Mouse (Mus musculus) MN1 (cell line): Measurements from ENCODE around the gene Smpd3.
A peak's percentile ranks its signal among the peaks of the same experiment; 100 is the strongest.

ENCODE experiments used
- DNase-seq: peaks from one replicate; pipeline ENCODE4 v3.0.0-alpha.2; 2016; ENCODE audit warnings: low spot score

Gene Smpd3

DNA sequence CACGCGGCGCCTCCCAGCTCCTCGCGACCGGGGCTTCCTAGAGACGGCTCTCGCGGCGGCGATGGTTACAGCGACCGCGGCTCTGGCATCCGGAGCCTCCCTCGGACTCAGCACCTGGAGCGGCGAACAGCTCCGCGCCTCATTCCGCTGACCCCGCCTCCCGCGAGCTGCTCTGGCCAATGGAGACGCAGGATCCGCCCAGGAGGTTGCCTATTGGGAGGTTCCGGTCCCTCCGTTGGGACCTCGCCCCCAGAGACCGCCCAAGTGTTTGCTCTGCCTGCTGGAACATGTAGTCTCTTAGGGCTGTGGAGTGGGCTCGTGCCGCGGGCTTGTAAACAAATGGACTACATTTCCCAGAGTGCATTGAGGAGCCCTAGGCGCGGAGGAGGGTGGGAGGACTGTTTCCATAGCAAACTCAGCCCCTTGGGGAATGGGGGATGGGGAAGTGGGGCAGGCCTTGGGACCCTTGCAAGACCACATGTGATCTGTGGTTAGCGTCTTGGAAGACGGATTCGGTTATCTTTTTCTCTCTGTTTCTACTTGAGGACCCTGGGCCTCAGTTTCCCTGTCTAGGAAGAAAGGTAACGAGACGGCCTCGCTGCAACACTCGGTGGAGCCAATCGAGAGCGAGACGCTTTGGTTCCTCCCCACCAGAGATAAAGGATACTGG is at the start of gene Smpd3:
Gene Smpd3, minus strand, starts transcription at position 137 of the 670 bp plus-strand sequence.
- peak; percentile 100 for DNase-seq

- no peak for DNase-seq
Observed at GRCm38 (mm10) chr8:106381026-106381425, 43.2 kb upstream of the Smpd3 start.

GRCm38 (mm10) chr8:106379357-106379756 is 41.6 kb upstream of the Smpd3 start:
- DNase-seq, result no peak

- peak; percentile 36 for DNase-seq
Observed at GRCm38 (mm10) chr8:106378501-106379048, 40.8 kb upstream of the Smpd3 start.

- DNase-seq, result peak; percentile 74
Observed at GRCm38 (mm10) chr8:106376862-106377261, 39.1 kb upstream of the Smpd3 start.

GRCm38 (mm10) chr8:106375957-106376356 is 38.2 kb upstream of the Smpd3 start:
- DNase-seq, result no peak

DNA sequence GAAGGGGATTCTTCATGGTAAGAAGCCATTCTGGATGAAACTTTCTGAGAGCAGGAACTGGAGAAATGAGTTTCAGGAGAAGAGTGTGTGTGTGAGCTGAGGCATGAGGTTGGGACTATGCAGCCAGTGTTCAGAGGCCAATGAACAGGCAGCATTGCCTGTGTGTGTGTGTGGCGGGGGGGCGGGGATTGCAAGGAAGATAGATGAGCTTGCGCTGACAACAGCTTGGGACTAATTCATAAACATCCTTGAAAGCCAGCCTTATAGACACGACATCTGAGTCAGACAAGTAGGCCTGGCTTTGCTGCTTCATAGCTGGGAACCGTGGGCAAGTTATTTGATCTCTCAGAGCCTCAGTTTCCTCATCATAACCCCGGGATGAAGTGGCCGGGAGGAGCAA is 31.3 kb upstream of the Smpd3 start:
- no peak for DNase-seq

- no peak for DNase-seq
Observed at GRCm38 (mm10) chr8:106368501-106368900, 30.7 kb upstream of the Smpd3 start.

DNA sequence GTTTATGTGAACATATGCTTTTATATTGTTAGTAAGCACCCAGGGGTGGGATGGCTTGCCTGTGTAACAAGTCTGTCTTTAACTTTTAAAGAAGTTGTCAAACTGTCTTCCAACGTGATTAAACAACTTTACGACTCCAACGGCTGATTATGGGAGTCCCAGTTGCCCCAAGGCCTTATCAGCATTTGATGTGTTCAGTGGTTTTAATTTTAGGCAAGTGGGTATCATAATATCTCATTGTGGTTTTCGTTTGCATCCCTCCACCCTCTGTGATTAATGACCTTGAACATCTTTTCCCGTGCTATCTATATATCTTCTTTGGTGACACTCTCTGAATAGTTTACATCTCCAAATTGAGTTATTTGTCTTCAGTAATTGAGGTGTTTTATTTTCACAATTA is 27.0 kb upstream of the Smpd3 start:
- no peak for DNase-seq

GRCm38 (mm10) chr8:106364278-106364677 is 26.5 kb upstream of the Smpd3 start:
- no peak for DNase-seq

- no peak for DNase-seq
Observed at GRCm38 (mm10) chr8:106363321-106363720, 25.5 kb upstream of the Smpd3 start.

- DNase-seq, result peak; percentile 79
Observed at GRCm38 (mm10) chr8:106359650-106360338, 22.0 kb upstream of the Smpd3 start.

- no peak for DNase-seq
Observed at GRCm38 (mm10) chr8:106351135-106351534, 13.3 kb upstream of the Smpd3 start.

- peak; percentile 70 for DNase-seq
Observed at GRCm38 (mm10) chr8:106349398-106349797, 11.6 kb upstream of the Smpd3 start.

- DNase-seq, result peak; percentile 73
Observed at GRCm38 (mm10) chr8:106346123-106346522, 8.3 kb upstream of the Smpd3 start.

DNA sequence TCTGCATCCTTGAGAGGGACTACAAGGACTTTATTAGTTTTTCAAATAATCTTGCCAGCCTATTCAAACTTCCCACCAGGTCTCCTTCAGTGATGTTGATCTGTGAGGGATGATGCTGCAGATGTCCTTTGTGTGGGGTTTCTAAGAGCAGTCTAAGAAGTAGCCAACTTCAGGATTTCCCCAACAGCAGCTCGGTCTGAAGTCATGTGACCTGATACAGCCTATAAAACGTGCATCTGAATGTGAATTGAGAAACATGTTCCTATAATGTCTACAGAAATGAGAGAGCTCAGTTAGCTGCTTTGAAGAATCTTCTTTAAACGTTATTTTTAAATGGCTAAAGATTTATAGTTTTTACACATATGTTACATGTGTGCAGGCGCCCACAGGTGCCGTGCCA is 5.7 kb upstream of the Smpd3 start:
- DNase-seq, result no peak

GRCm38 (mm10) chr8:106342828-106343227 is 5.0 kb upstream of the Smpd3 start:
- peak; percentile 66 for DNase-seq

- peak; percentile 55 for DNase-seq
Observed at GRCm38 (mm10) chr8:106338741-106339209, 987 bp upstream of the Smpd3 start.

DNA sequence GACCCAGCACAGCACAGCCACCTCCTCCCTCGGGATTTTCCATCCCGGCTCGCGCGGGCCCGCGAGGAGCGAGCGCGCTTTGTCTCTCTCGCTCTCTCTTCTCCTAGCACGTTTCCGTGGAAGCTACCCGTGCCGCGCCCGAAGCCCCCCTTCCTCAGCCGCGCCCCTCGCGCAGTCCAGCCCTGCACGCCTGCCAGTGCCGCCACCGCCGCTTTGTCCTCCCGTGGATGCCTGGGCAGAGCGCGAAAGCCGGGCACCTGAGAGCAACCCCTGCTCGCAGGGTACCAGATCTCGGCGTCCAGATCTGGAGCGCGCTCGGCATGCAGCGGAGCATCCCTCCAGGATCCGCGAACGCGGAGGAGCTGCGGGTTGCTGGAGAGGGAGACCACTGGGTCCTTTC is 1.2 kb downstream of the Smpd3 start:
- peak; percentile 57 for DNase-seq

GRCm38 (mm10) chr8:106336031-106336430 is 1.8 kb downstream of the Smpd3 start:
- no peak for DNase-seq

- DNase-seq, result peak; percentile 65
Observed at GRCm38 (mm10) chr8:106335196-106335595, 2.6 kb downstream of the Smpd3 start.

DNA sequence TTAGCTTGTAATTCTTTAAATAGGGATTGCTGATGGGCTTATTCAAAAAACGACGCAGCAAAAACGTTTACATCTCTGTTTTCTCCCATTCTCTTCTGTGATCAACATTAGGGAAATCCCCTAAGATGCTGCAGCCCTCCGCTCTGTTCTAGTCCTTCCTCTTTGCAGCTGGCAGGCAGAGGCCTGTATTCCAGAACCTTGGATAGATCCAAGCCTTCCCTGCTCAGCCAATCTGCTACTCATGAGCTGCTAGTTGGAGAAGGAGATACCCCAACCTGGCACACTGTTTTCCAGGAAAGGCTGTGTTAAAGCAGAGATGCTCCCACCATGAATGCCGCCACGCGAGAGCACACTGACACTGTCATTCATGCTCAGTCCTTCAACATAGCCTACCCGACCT is 4.4 kb downstream of the Smpd3 start:
- no peak for DNase-seq

DNA sequence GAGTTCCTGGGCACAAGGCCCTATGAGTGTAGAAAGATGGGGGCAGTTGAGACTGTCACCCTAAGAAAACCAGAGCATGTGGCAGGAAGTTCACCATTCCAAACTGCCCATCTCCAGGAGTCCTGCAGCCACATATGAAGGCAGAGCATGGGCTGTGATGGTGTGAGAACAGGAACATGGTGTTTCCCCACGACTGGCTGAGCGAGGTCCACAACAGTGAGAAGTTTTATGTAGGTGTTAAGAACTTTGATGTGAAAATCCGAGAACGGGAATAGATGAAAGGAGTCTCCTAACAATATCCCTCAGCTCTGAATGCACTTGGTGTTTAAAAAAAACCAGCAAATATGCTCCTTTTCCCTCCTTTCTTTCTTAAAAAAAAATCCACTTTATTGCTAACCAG is 5.3 kb downstream of the Smpd3 start:
- DNase-seq, result no peak
